Mouse (Mus musculus) gastrocnemius, postnatal 14 days (tissue): ENCODE results near the gene Cnp. TPM values are rescaled to one million over a fixed set of nuclear protein-coding genes. Genes with fewer than 3 reads are reported as not detected.
"Not testable (repeated sequence)": the region's sequence is repeated elsewhere in the genome, so short reads cannot be mapped to it uniquely, and the experiment has no call there.

ENCODE experiments used
- DNase-seq: peaks from one replicate; pipeline ENCODE4 v3.0.0; 2021; ENCODE audit warnings: mixed read lengths
- intact Hi-C: fragments of 180-260 bp; cut with DNase I; formaldehyde crosslinking; loops from one replicate; pipeline ENCODE4 v1.15.1; 2025; ENCODE audit warnings: low total_unique reads
- long read RNA-seq, 2 experiments: library from polyadenylated mRNA; stranded (forward); transcript quantifications; one replicate each; pipeline ENCODE4 v2.0.0; 2021
- total RNA-seq, 2 experiments: library from RNA; stranded (reverse); gene quantifications; 2 replicates each; pipeline ENCODE4 v1.2.3; 2021

The Cnp gene
- 10 to 100 TPM; 10.7 to 32.2 TPM for total RNA-seq
- long read RNA-seq, experiment 1, transcript Cnp-201 (4 exons, 2,357 nt): major isoform, 17 of 28 reads
- long read RNA-seq, experiment 1, transcript Cnp-204 (3 exons, 2,904 nt): minor isoform, 10 of 28 reads
- long read RNA-seq, experiment 1, partial matches to known transcripts: 1 of 28 reads
- long read RNA-seq, experiment 1, other reads (novel, unspliced or antisense): 0 of 28 reads
- long read RNA-seq, experiment 2, transcript Cnp-204 (3 exons, 2,904 nt): minor isoform, 16 of 39 reads
- long read RNA-seq, experiment 2, transcript Cnp-201 (4 exons, 2,357 nt): major isoform, 18 of 39 reads
- long read RNA-seq, experiment 2, partial matches to known transcripts: 0 of 39 reads
- long read RNA-seq, experiment 2, other reads (novel, unspliced or antisense): 5 of 39 reads

- intact Hi-C loops: loop anchor here (5.0 kb wide), 2 partner anchors 52 to 127 kb away; partner anchors contain the start of gene Dhx58
- peak; percentile 74 for DNase-seq
Measured at GRCm38 (mm10) chr11:100574708-100575483, at the start of gene Cnp. Gene Cnp, plus strand, starts transcription at chr11:100574904.

DNA sequence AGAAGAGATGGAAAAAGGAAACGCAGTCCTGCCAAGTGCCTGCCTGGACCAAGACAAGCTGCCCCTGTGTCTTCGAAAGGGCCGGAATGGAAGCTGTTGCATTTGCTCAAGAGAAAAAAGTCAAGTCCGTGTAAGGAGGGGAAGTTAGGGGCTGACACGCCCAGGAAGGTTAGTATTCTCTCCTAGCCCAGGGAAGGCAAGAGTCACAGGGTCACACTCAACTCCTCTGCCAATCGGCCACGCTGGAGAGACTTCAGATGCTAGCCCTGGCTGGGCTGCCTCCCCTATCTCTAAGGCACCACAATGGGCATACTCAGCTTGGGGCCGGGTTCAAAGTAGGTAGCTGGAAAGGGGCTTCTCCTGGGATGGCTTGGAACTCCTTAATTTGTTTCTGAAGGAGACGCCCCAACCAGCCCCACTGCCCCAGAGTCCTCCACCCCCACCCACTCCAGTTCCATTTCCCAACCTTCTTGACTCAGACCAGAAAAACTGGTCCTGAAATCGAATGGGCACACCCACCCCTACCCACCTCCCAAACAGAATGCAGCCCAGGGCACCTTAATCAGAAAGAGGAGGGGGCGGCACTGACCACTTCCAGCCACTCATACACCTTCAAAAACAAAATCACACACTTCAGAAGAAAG lies 49.6 kb upstream of the Cnp start:
- intact Hi-C loops: no loop called here
- DNase-seq: no peak

GRCm38 (mm10) chr11:100526052-100526816 lies 48.5 kb upstream of the Cnp start:
- no peak for DNase-seq
- intact Hi-C loops: no loop called here

DNA sequence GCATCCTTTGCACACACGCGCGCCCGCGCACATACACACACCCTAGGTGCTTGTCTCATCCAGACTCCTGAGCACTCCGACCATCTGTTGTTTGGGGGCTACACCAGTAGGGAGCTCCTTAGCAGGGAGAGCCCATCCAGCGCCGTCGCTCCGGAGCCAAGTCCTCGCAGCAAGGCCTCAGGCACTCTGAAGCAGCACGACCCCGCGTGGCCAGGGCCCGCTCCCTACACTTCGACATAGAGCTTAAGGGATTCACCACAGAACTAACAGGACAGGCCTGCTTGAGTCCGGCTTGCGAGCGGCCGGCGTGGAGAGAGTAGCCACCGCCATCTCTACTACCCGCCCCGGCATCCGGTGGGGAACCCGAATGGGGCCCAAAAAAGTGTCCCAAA lies 47.6 kb upstream of the Cnp start:
- intact Hi-C loops: no loop called here
- DNase-seq: peak; percentile 64

DNA sequence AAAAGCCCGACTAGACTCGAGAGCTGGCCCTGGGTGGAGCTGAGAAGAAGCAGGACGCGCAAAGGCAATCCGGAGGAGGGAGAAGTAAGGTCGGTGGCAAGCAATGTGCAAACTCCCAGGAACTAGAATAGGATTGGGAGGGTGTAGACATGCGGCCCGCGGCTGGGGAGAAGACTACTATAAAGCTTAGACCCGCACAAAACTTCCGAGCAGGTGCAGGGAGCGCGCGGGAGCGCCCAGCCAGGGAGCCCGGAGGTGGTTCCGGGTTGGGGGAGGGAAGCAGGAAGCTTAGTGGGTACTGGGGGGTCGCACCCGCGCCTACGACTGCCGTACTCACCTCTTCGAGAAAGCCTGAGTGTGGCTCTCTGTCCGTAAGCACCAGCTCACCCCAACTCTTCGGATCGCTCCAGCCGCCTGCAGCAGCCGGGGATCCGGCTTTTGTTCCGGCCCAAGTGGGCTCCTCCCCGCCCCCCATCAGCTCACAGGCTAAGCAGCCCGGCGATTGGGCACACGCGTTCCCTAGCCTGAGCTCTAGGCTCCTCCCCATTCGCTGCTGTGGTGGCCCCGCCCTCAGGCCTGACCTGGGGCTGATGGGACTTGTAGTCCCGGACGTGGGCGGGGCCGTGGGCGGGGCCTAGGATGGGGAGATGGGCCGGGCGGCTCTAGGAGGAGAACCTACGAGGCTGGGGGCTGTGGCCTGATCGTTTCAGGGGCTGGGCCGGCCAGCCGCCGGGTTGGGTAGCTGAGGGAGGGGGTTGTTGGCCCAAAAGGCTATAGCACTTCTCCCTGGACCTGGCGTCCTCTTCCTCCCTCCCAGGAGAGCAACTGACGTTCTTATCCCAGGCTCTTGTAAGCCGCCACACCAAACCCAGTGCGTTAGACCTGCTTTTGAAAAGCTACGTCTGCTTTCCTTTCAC lies 47.0 kb upstream of the Cnp start, which contains the start of gene Acly:
TSS of gene Acly (minus strand) at position 543 of the 917 bp plus-strand sequence.
- intact Hi-C loops: no loop called here
- peak; percentile 99 for DNase-seq

GRCm38 (mm10) chr11:100528375-100529165 lies 46.1 kb upstream of the Cnp start:
- intact Hi-C loops: no loop called here
- no peak for DNase-seq

DNA sequence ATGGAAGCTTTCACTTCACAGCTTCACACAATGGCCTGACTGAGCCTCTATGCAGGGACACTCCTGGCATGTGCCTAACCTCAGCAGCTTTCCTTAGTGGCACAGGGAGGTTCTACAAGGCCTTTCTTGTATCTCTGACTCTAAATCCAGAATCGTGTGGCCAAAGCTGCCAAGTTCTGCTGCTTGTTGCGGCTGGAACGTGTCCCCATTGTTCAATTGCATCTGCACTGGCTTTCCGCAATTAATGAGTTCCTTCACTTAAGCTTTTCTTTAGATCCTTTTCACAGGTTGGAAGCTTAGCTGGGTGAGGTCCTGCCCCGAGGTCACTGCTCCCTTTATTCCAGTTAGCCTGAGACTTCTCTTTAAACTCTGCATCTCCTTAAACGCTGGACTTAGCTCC lies 40.8 kb upstream of the Cnp start:
- DNase-seq: no peak
- intact Hi-C loops: no loop called here

GRCm38 (mm10) chr11:100534411-100534810 lies 40.3 kb upstream of the Cnp start:
- DNase-seq, intact Hi-C loops: not testable (repeated sequence)

GRCm38 (mm10) chr11:100534821-100535220 lies 39.9 kb upstream of the Cnp start:
- DNase-seq, intact Hi-C loops: not testable (repeated sequence)

DNA sequence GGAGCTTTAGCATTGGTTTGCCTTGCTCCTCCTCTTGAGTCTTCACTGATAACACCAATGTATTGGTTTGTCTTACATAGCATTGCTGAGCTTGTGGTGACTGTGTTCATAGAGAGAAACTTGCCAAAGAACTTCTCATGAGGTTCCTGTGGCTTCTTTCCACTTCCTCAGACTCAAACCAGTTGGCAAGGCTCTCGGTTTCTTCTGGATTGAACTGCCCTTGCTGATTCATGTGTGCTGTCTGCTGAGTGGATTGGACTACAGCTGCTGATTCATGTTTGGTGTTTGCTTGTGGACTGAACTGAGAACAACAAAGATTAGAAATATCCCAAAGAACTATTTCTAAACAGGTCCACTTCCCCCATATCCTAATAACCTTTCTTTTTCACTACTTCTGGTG lies 38.7 kb upstream of the Cnp start:
- no peak for DNase-seq
- intact Hi-C loops: no loop called here

GRCm38 (mm10) chr11:100536466-100536865 lies 38.2 kb upstream of the Cnp start:
- intact Hi-C loops: no loop called here
- no peak for DNase-seq

- no peak for DNase-seq
- intact Hi-C loops: no loop called here
Measured at GRCm38 (mm10) chr11:100540966-100541365, 33.7 kb upstream of the Cnp start.

GRCm38 (mm10) chr11:100541577-100541976 lies 33.1 kb upstream of the Cnp start:
- DNase-seq: no peak
- intact Hi-C loops: no loop called here

GRCm38 (mm10) chr11:100544832-100545745 lies 29.6 kb upstream of the Cnp start, which contains the start of gene Ttc25:
Gene Ttc25, plus strand, starts transcription at chr11:100545607.
- DNase-seq: peak; percentile 91
- intact Hi-C loops: no loop called here

DNA sequence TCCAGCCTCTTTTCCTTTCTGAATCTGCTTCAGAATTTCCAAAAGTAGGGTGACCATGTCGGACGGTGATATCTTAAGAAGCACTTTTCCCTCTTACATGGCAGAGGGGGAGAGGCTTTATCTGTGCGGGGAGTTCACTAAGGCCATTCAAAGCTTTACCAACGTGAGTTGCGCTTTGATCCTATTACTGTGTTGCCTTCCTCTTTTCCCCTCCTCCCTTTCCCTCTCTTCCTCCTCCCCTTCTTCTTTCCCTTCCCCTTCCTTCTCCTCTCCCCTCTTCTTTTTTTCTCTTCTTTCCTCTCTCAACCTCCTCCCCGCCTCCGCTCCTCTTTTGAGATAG lies 29.0 kb upstream of the Cnp start:
- DNase-seq: no peak
- intact Hi-C loops: no loop called here

GRCm38 (mm10) chr11:100546955-100547354 lies 27.7 kb upstream of the Cnp start:
- intact Hi-C loops: no loop called here
- DNase-seq: no peak

- intact Hi-C loops: no loop called here
- DNase-seq: no peak
Measured at GRCm38 (mm10) chr11:100548141-100548540, 26.6 kb upstream of the Cnp start.
